Mouse (Mus musculus) embryonic fibroblast, embryonic 13.5 days (primary cell): Measurements from ENCODE around the gene D17H6S53E. TPM values are rescaled to one million over a fixed set of nuclear protein-coding genes. Genes with fewer than 3 reads are reported as not detected.

ENCODE experiments used
- H3K27ac ChIP-seq: 2 replicates; pipeline ENCODE4 v1.5.1; 2012; ENCODE audit warnings: low read length, control low read depth, inconsistent platforms; ENCODE audit not compliant: insufficient read depth
- H3K4me1 ChIP-seq: 2 replicates; pipeline ENCODE4 v1.6.1; 2011; ENCODE audit warnings: low read length; ENCODE audit not compliant: control insufficient read depth, insufficient read depth
- H3K4me3 ChIP-seq: 2 replicates; pipeline ENCODE4 v1.5.1; 2011; ENCODE audit warnings: mild to moderate bottlenecking, control low read depth, low read length; ENCODE audit not compliant: insufficient read depth
- CTCF ChIP-seq: IDR thresholded peaks from 2 replicates; pipeline ENCODE4 v1.5.1; 2011; ENCODE audit warnings: mild to moderate bottlenecking, control low read depth, low read length, moderate library complexity, borderline replicate concordance; ENCODE audit not compliant: insufficient read depth
- POLR2A ChIP-seq: IDR thresholded peaks from 2 replicates; pipeline ENCODE4 v1.6.1; 2011; ENCODE audit warnings: low read depth, mild to moderate bottlenecking, control low read depth, low read length, moderate library complexity
- polyA plus RNA-seq: library from polyadenylated mRNA; stranded (reverse); fragments of >200 nt; gene quantifications from 2 replicates; pipeline ENCODE4 v1.2.4, GENCODE M21; 2011; ENCODE audit warnings: low read depth; ENCODE audit not compliant: missing spikeins, insufficient read length

The D17H6S53E gene
- polyA plus RNA-seq, 1 experiment = 16.1 TPM

GRCm38 (mm10) chr17:35128996-35129395 is 2.8 kb downstream of the D17H6S53E start:
- Histone ChIP-seq H3K4me1 (peaks cover 11% of the 10 kb centered on the region; the same call in 1 of the 2 replicates), H3K4me3 (no peak overlapping the region), H3K27ac (no peak overlapping the region)
- TF ChIP-seq CTCF = no peak
- no peak for TF ChIP-seq POLR2A

- TF ChIP-seq POLR2A = no peak
- Histone ChIP-seq H3K4me1 (0 out of 2 replicates have a peak, but pooled peaks cover 8% of the 10 kb centered on the region), H3K27ac (no peak overlapping the region), H3K4me3 (no peak overlapping the region)
Observed at GRCm38 (mm10) chr17:35131038-35131437, 4.9 kb downstream of the D17H6S53E start.

DNA sequence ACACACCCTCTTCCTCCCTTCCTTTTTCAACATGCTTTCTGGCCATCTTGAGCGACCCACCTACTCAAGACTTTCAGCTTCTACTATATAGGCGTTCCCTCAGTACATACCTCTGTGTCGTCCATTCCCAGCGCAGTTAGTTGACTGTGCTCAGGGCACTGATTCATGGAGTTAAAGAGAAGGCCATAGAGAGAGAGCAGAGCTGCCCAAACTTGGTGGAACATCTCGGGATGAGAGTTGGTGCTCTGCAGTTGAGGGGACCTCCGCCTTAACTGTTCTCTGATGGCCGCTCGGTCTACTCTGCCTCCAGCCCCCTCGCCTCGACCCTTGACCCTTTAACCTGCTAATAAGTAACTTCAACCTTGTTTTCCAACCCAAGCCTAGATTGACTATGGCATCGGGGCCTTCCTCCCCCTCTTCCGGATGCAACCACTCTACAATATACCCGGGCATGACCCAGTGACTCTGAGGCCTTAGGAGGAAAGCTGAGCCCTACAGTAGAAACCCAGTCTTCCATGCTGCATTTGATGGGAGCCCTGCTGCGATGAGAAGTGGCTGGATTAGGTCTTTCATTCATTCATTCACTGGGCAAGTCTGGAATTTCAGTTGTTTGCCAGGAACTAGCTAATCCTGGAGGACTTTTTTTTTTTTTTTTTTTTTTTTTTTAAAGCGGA is 5.5 kb downstream of the D17H6S53E start, which contains the start of gene Apom:
Gene Apom (minus strand): TSS at position 551 of the 674 bp plus-strand sequence.
- H3K4me3 ChIP-seq = no peak within 1 kb of the TSS
- H3K27ac ChIP-seq = no peak within 1 kb of the TSS
- 0 out of 2 replicates have a peak, but pooled peaks cover 8% of the 10 kb centered on the region for H3K4me1 ChIP-seq
- no peak for TF ChIP-seq CTCF
- no peak for TF ChIP-seq POLR2A

- no peak overlapping the region for H3K4me3 ChIP-seq
- no peak overlapping the region for H3K27ac ChIP-seq
- H3K4me1 ChIP-seq = 0 out of 2 replicates have a peak, but pooled peaks cover 5% of the 10 kb centered on the region
- TF ChIP-seq POLR2A (no peak), CTCF (no peak)
Observed at GRCm38 (mm10) chr17:35132174-35132560, 6.0 kb downstream of the D17H6S53E start.

GRCm38 (mm10) chr17:35133517-35133916 is 7.3 kb downstream of the D17H6S53E start:
- H3K4me3 ChIP-seq = no peak overlapping the region
- TF ChIP-seq CTCF (no peak), POLR2A (no peak)
- H3K4me1 ChIP-seq = no peaks in the 10 kb centered on the region
- H3K27ac ChIP-seq = no peak overlapping the region

- TF ChIP-seq POLR2A (peak; percentile 58), CTCF (no peak)
- H3K4me1 ChIP-seq = no peaks in the 10 kb centered on the region
- H3K27ac ChIP-seq = peak within 1 kb of the TSS; percentile 80
Observed at GRCm38 (mm10) chr17:35134801-35135590, 8.8 kb downstream of the D17H6S53E start, which contains the start of gene Bag6. TSS of gene Bag6 (plus strand) at chr17:35135178.

GRCm38 (mm10) chr17:35135591-35136320 is 9.6 kb downstream of the D17H6S53E start:
- no peaks in the 10 kb centered on the region for H3K4me1 ChIP-seq
- peak overlapping the region; percentile 80 for H3K27ac ChIP-seq
- TF ChIP-seq POLR2A = no peak; the same call in 1 of the 2 replicates
- no peak for TF ChIP-seq CTCF
- peak overlapping the region; percentile 59 for H3K4me3 ChIP-seq

More at GRCm38 (mm10) chr17:35134801-35135590, 8.8 kb downstream of the D17H6S53E start, which contains the start of gene Bag6:
- H3K4me3 ChIP-seq = peak within 1 kb of the TSS; percentile 59

DNA sequence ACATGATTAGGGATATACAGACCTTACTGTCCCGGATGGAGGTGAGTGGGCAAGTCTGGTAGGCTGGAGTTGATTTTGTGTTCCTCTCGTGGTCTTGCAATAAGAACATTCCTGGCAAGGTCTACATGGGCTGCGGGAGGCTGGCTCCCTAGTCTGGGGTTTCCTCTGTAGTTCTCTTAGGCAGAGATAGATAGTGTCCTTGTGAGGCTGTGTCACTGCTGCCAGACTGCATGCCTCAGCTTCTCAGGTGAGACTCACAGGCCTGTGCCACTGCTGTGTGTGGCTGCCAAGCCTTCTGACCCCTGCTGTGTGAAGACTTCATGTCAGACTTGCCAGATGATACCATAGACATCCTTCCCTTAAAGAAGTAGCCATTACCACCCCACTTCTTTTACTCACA is 13.1 kb downstream of the D17H6S53E start:
- H3K4me3 ChIP-seq = no peak overlapping the region
- H3K27ac ChIP-seq = no peak overlapping the region
- TF ChIP-seq POLR2A (no peak), CTCF (no peak)
- no peaks in the 10 kb centered on the region for H3K4me1 ChIP-seq

DNA sequence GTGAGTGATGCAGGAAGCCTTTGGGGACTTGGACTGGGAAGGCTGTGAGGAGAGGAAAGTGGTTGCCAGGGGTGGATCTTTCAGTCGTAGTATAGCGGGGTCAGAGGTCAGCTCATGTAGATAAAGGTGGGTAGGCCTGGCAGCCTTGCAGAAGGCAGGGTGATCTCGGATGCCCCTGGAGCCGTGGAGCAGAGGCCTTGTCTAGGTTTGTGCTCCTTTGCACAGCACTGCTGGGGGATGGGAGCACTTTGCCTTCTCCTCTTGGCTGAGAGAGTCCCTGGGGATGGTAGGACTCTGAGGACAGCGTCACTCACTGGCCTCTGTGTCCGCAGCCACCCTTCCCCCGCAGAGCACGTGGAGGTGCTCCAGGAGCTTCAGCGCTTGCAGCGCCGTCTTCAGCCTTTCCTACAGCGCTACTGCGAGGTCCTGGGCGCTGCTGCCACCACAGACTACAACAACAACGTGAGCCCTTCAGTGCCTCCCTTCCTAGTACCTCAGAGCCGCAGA is 14.4 kb downstream of the D17H6S53E start:
- TF ChIP-seq POLR2A (no peak), CTCF (no peak)
- Histone ChIP-seq H3K4me3 (no peak overlapping the region), H3K27ac (no peak overlapping the region), H3K4me1 (no peaks in the 10 kb centered on the region)
